Mouse (Mus musculus) CH12.LX (cell line): Measurements from ENCODE around the gene Nadsyn1. TPM values are rescaled to one million over a fixed set of nuclear protein-coding genes. Genes with fewer than 3 reads are reported as not detected.

Source experiments
- DNase-seq: peaks from one replicate; pipeline ENCODE4 v3.0.0-alpha.2; 2013; ENCODE audit errors: extremely low read depth
- H3K27ac ChIP-seq: 2 replicates; pipeline ENCODE4 v1.5.1; 2012; ENCODE audit warnings: low read depth, mild to moderate bottlenecking, control low read depth, moderate library complexity; ENCODE audit not compliant: insufficient read depth
- H3K27me3 ChIP-seq: replicated peaks from 2 replicates; pipeline ENCODE3; 2012; ENCODE audit warnings: inconsistent platforms
- H3K36me3 ChIP-seq, 2 experiments: replicated peaks in 1 of 2; 2 replicates each; pipeline versions ENCODE3 to v1.6.1; 2012; ENCODE audit warnings: inconsistent platforms in 1 of 2, low read length in 1 of 2, mild to moderate bottlenecking in 1 of 2, mixed read lengths in 1 of 2, moderate library complexity in 1 of 2; ENCODE audit not compliant: control insufficient read depth in 1 of 2, insufficient read depth in 1 of 2
- H3K4me1 ChIP-seq, 2 experiments: 2 replicates each; pipeline ENCODE4 v1.6.1; 2012; ENCODE audit warnings: inconsistent platforms in 1 of 2, moderate library complexity in 1 of 2; ENCODE audit not compliant: insufficient read depth in 2 of 2, control insufficient read depth in 1 of 2
- H3K4me2 ChIP-seq: 2 replicates; pipeline ENCODE4 v1.6.1; 2012; ENCODE audit warnings: low read depth, mild to moderate bottlenecking, control low read depth; ENCODE audit not compliant: poor library complexity, insufficient read depth, severe bottlenecking
- H3K4me3 ChIP-seq, 3 experiments: fragments of 150-350 bp in 1 of 3; sonication (generic) in 1 of 3; replicated peaks in 1 of 3; 2 replicates each; pipeline versions ENCODE3 to v1.5.1; 2011 to 2012; ENCODE audit warnings: low read depth in 2 of 3, low read length in 2 of 3, mild to moderate bottlenecking in 2 of 3, moderate library complexity in 2 of 3, control low read depth in 1 of 3, improper control_type of control experiment in 1 of 3, inconsistent platforms in 1 of 3, mixed read lengths in 1 of 3; ENCODE audit not compliant: poor library complexity in 1 of 3
- H3K79me2 ChIP-seq: replicated peaks from 2 replicates; pipeline ENCODE4 v1.6.1; 2012; ENCODE audit warnings: mild to moderate bottlenecking, moderate library complexity; ENCODE audit not compliant: control insufficient read depth, poor library complexity, insufficient read depth, severe bottlenecking; ENCODE audit errors: extremely low read depth
- H3K9ac ChIP-seq: 2 replicates; pipeline ENCODE4 v1.6.1; 2012; ENCODE audit warnings: low read depth, mild to moderate bottlenecking, control low read depth, moderate library complexity; ENCODE audit not compliant: insufficient read depth
- H3K9me3 ChIP-seq: replicated peaks from 2 replicates; pipeline ENCODE3; 2012; ENCODE audit warnings: low read length, inconsistent platforms, mixed read lengths
- CHD2 ChIP-seq: IDR thresholded peaks from 2 replicates; pipeline ENCODE4 v1.6.1; 2011; ENCODE audit warnings: low read length, improper control_type of control experiment
- CTCF ChIP-seq, 2 experiments: IDR thresholded peaks in 1 of 2; conservative IDR thresholded peaks in 1 of 2; 2 replicates each; pipeline ENCODE4 v1.5.1; 2011 to 2012; ENCODE audit warnings: low read depth in 2 of 2, low read length in 2 of 2, improper control_type of control experiment in 1 of 2, inconsistent platforms in 1 of 2, mild to moderate bottlenecking in 1 of 2, moderate library complexity in 1 of 2
- E2F4 ChIP-seq: IDR thresholded peaks from 2 replicates; pipeline ENCODE4 v1.6.1; 2011; ENCODE audit warnings: low read depth, low read length, improper control_type of control experiment; ENCODE audit not compliant: insufficient replicate concordance
- ETS1 ChIP-seq: conservative IDR thresholded peaks from 2 replicates; pipeline ENCODE4 v1.6.1; 2012; ENCODE audit warnings: low read depth, mild to moderate bottlenecking, inconsistent platforms, low read length, improper control_type of control experiment, moderate library complexity
- GABPA ChIP-seq: IDR thresholded peaks from 2 replicates; pipeline ENCODE4 v1.6.1; 2012; ENCODE audit warnings: low read depth, low read length, improper control_type of control experiment, inconsistent platforms; ENCODE audit not compliant: insufficient replicate concordance
- HCFC1 ChIP-seq: IDR thresholded peaks from 2 replicates; pipeline ENCODE4 v1.6.1; 2012; ENCODE audit warnings: low read depth, mild to moderate bottlenecking, inconsistent platforms, low read length, improper control_type of control experiment
- JUN ChIP-seq: IDR thresholded peaks from 2 replicates; pipeline ENCODE4 v1.6.1; 2011; ENCODE audit warnings: low read depth, mild to moderate bottlenecking, low read length, improper control_type of control experiment, moderate library complexity; ENCODE audit not compliant: insufficient read depth
- JUND ChIP-seq: conservative IDR thresholded peaks from 2 replicates; pipeline ENCODE4 v1.6.1; 2011; ENCODE audit warnings: low read depth, low read length, improper control_type of control experiment
- MAFK ChIP-seq: IDR thresholded peaks from 2 replicates; pipeline ENCODE4 v1.6.1; 2011; ENCODE audit warnings: low read length, improper control_type of control experiment; ENCODE audit not compliant: insufficient replicate concordance
- MAX ChIP-seq: IDR thresholded peaks from 2 replicates; pipeline ENCODE4 v1.6.1; 2011; ENCODE audit warnings: low read length, improper control_type of control experiment
- MXI1 ChIP-seq: IDR thresholded peaks from 2 replicates; pipeline ENCODE4 v1.6.1; 2011; ENCODE audit warnings: mild to moderate bottlenecking, low read depth, low read length, improper control_type of control experiment
- MYC ChIP-seq: IDR thresholded peaks from 2 replicates; pipeline ENCODE4 v1.6.1; 2011; ENCODE audit warnings: low read depth, mild to moderate bottlenecking, improper control_type of control experiment, low read length
- NRF1 ChIP-seq: IDR thresholded peaks from 2 replicates; pipeline ENCODE4 v1.6.1; 2014; ENCODE audit warnings: low read depth, mild to moderate bottlenecking, inconsistent platforms, low read length, improper control_type of control experiment, moderate library complexity
- POLR2A ChIP-seq: IDR thresholded peaks from 2 replicates; pipeline ENCODE4 v1.6.1; 2011; ENCODE audit warnings: low read depth, mild to moderate bottlenecking, improper control_type of control experiment, low read length
- POLR2AphosphoS2 ChIP-seq: IDR thresholded peaks from 2 replicates; pipeline ENCODE4 v1.6.1; 2011; ENCODE audit warnings: low read depth, low read length, improper control_type of control experiment
- SIN3A ChIP-seq: IDR thresholded peaks from 2 replicates; pipeline ENCODE4 v1.6.1; 2012; ENCODE audit warnings: low read length, improper control_type of control experiment, inconsistent platforms
- UBTF ChIP-seq: IDR thresholded peaks from 2 replicates; pipeline ENCODE4 v1.6.1; 2012; ENCODE audit warnings: low read depth, mild to moderate bottlenecking, inconsistent platforms, low read length, improper control_type of control experiment, moderate library complexity
- USF1 ChIP-seq: IDR thresholded peaks from 2 replicates; pipeline ENCODE4 v1.6.1; 2014; ENCODE audit warnings: low read depth, mild to moderate bottlenecking, inconsistent platforms, low read length, improper control_type of control experiment
- ZC3H11A ChIP-seq: IDR thresholded peaks from 2 replicates; pipeline ENCODE4 v1.6.1; 2012; ENCODE audit warnings: low read depth, mild to moderate bottlenecking, inconsistent platforms, low read length, improper control_type of control experiment
- ZKSCAN1 ChIP-seq: IDR thresholded peaks from 2 replicates; pipeline ENCODE4 v1.6.1; 2012; ENCODE audit warnings: low read depth, inconsistent platforms, low read length, improper control_type of control experiment, borderline replicate concordance
- ZMIZ1 ChIP-seq: IDR thresholded peaks from 2 replicates; pipeline ENCODE4 v1.6.1; 2012; ENCODE audit warnings: low read depth, mild to moderate bottlenecking, inconsistent platforms, low read length, improper control_type of control experiment
- dilution Hi-C: fragments of 300-500 bp; cut with MboI; formaldehyde crosslinking; loops from 2 replicates; pipeline ENCODE4 v1.14.3; 2020; ENCODE audit warnings: low sequenced_read_pairs; ENCODE audit not compliant: extremely low pct_unique_long_range_greater_than_20kb, extremely low pct_ligation_motif_present
- in situ Hi-C: fragments of 300-500 bp; cut with MboI; formaldehyde crosslinking; loops from 3 replicates; pipeline ENCODE4 v1.14.3; 2019; ENCODE audit warnings: low sequenced_read_pairs, low pct_ligation_motif_present, low pct_unique_long_range_greater_than_20kb, mixed read lengths
- polyA plus RNA-seq: library from polyadenylated mRNA; unstranded; fragments of >175 nt; gene quantifications from 2 replicates; pipeline ENCODE4 v1.2.1, GENCODE M21; 2012; ENCODE audit warnings: low read depth; ENCODE audit not compliant: insufficient read length
- total RNA-seq, 2 experiments: library from RNA; depleted of rRNA; stranded (reverse); fragments of 300-350 nt in 1 of 2; fragments of >200 nt in 1 of 2; gene quantifications; 2 replicates each; pipeline ENCODE4 v1.2.3; 2012 to 2014

Nadsyn1 gene
- total and polyA plus RNA-seq, 3 experiments = 5.4 to 11.7 (median 8.6) TPM

GRCm38 (mm10) chr7:143834972-143835371 is 12.3 kb upstream of the Nadsyn1 start:
- peaks cover 11 to 48% of the 10 kb centered on the region in 2 experiments for H3K4me1 ChIP-seq
- H3K4me2 ChIP-seq = no peak overlapping the region
- H3K27ac ChIP-seq = no peak overlapping the region
- no peaks in the 10 kb centered on the region for H3K27me3 ChIP-seq
- dilution Hi-C loops (no loop called here), in situ Hi-C loops (loop anchor here (10.0 kb wide), 1 partner anchor 70 kb away; no protein-coding TSS in a partner anchor)
- H3K79me2 ChIP-seq = 0 out of 2 replicates have a peak, but pooled peaks cover 3% of the 10 kb centered on the region
- no peak overlapping the region for H3K4me3 ChIP-seq
- no peak for TF ChIP-seq ZKSCAN1
- no peak for TF ChIP-seq UBTF
- TF ChIP-seq HCFC1 = no peak
- TF ChIP-seq SIN3A = no peak
- no peak for TF ChIP-seq JUND
- TF ChIP-seq GABPA = no peak
- TF ChIP-seq MXI1 = no peak
- no peak for TF ChIP-seq POLR2AphosphoS2
- no peak for TF ChIP-seq POLR2A
- TF ChIP-seq JUN = no peak
- TF ChIP-seq ZC3H11A = no peak
- DNase-seq = no peak
- no peak overlapping the region for H3K9ac ChIP-seq
- H3K36me3 ChIP-seq = peaks cover 24 to 81% of the 10 kb centered on the region in 2 experiments
- H3K9me3 ChIP-seq = no peaks in the 10 kb centered on the region

GRCm38 (mm10) chr7:143834316-143834715 is 11.7 kb upstream of the Nadsyn1 start:
- dilution Hi-C loops = no loop called here
- H3K27me3 ChIP-seq = no peaks in the 10 kb centered on the region
- H3K4me1 ChIP-seq = peaks cover 11 to 48% of the 10 kb centered on the region in 2 experiments
- H3K9me3 ChIP-seq = no peaks in the 10 kb centered on the region
- H3K36me3 ChIP-seq = peaks cover 20 to 76% of the 10 kb centered on the region in 2 experiments
- no peak for DNase-seq
- no peak for TF ChIP-seq POLR2A
- no peak for TF ChIP-seq JUND
- no peak for TF ChIP-seq ETS1
- TF ChIP-seq JUN = no peak
- TF ChIP-seq MXI1 = no peak
- no peak for TF ChIP-seq NRF1
- TF ChIP-seq UBTF = no peak
- TF ChIP-seq USF1 = no peak
- TF ChIP-seq CHD2 = no peak
- TF ChIP-seq ZMIZ1 = no peak
- no peak for TF ChIP-seq MYC
- no peak for TF ChIP-seq MAFK
- TF ChIP-seq E2F4 = no peak
- no peak for TF ChIP-seq CTCF (conservative IDR thresholded peaks at IDR 0.05 in 1 of 2, IDR thresholded peaks at IDR 0.05 in 1 of 2; ENCODE audit: low read depth in 2 of 2, low read length in 2 of 2)
- TF ChIP-seq MAX = no peak
- TF ChIP-seq, all 38 proteins: peak for 0
- in situ Hi-C loops = loop anchor here (10.0 kb wide), 1 partner anchor 70 kb away; no protein-coding TSS in a partner anchor
- Histone ChIP-seq H3K4me3 (no peak overlapping the region), H3K27ac (no peak overlapping the region), H3K79me2 (0 out of 2 replicates have a peak, but pooled peaks cover 3% of the 10 kb centered on the region), H3K4me2 (no peak overlapping the region), H3K9ac (no peak overlapping the region)
